Mouse (Mus musculus) neural tube, embryonic 12.5 days (tissue): ENCODE measurements around the gene Inka2. TPM values are rescaled to one million over a fixed set of nuclear protein-coding genes. Genes with fewer than 3 reads are reported as not detected.

Source experiments
- ATAC-seq: fragments of 200-750 bp; cut with Nextera tagmentation; 2 replicates; pipeline ENCODE4 v1.8.0; 2017; ENCODE audit warnings: low read depth, mild to moderate bottlenecking, moderate TSS enrichment, moderate library complexity; ENCODE audit not compliant: low FRiP score
- H3K27ac ChIP-seq: fragments of 300-500 bp; sonication (generic); 2 replicates; pipeline ENCODE4 v1.5.1; 2016
- H3K27me3 ChIP-seq: fragments of 300-500 bp; sonication (generic); replicated peaks from 2 replicates; pipeline ENCODE4 v1.6.1; 2016; ENCODE audit warnings: mild to moderate bottlenecking
- H3K36me3 ChIP-seq: fragments of 300-500 bp; sonication (generic); 2 replicates; pipeline ENCODE4 v1.6.1; 2016; ENCODE audit warnings: mild to moderate bottlenecking
- H3K4me1 ChIP-seq: fragments of 300-500 bp; sonication (generic); 2 replicates; pipeline ENCODE4 v1.6.1; 2016
- H3K4me2 ChIP-seq: fragments of 300-500 bp; sonication (generic); replicated peaks from 2 replicates; pipeline ENCODE4 v1.6.1; 2016; ENCODE audit warnings: mild to moderate bottlenecking
- H3K4me3 ChIP-seq: fragments of 300-500 bp; sonication (generic); 2 replicates; pipeline ENCODE4 v1.5.1; 2016
- H3K9ac ChIP-seq: fragments of 300-500 bp; sonication (generic); 2 replicates; pipeline ENCODE4 v1.6.1; 2016; ENCODE audit warnings: mild to moderate bottlenecking
- H3K9me3 ChIP-seq: fragments of 300-500 bp; sonication (generic); 2 replicates; pipeline ENCODE4 v1.6.1; 2016; ENCODE audit warnings: mild to moderate bottlenecking
- WGBS: fragments of 180-500 bp; shearing (Covaris S2); methylation state at CpG from one replicate; pipeline ENCODE4 v1.1.7; 2016; 5-methylcytosine and 5-hydroxymethylcytosine counted together
- polyA plus RNA-seq: library from polyadenylated mRNA; unstranded; fragments of >200 nt; fragmentation: Nextera tagmentation; extraction: Ambion mirVana; gene quantifications from 2 replicates; pipeline ENCODE4 v1.2.1, GENCODE M21; 2016

Gene Inka2
- polyA plus RNA-seq, 1 experiment from 2014 or later, result 5.6 TPM

DNA sequence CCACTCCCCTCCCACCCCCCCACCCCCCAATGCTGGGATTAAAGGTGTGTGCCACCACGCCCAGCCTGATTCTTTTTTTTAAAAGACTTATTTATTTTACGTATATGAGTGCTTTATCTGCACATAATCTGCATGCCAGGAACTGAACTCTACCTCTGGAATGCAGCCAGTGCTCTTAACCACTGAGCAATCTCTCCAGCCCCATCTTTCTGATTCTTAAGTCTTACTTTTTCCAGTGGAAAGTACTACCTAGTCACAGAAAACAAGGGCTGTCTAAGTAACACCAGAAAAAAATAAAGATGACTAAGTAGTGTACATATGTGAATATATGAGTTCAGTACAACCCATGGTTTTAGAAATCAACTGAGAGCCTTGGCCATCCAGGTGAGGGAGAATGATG, 42.1 kb downstream of the Inka2 start:
- no peak overlapping the region for H3K4me3 ChIP-seq
- H3K9me3 ChIP-seq, result no peaks in the 10 kb centered on the region
- no peak for ATAC-seq
- no peaks in the 10 kb centered on the region for H3K27me3 ChIP-seq
- H3K9ac ChIP-seq, result no peak overlapping the region
- no peak overlapping the region for H3K27ac ChIP-seq
- 93% methylated on average over 2 of the region's 2 CpGs for WGBS
- no peaks in the 10 kb centered on the region for H3K4me1 ChIP-seq
- H3K36me3 ChIP-seq, result no peaks in the 10 kb centered on the region
- H3K4me2 ChIP-seq, result no peak overlapping the region

DNA sequence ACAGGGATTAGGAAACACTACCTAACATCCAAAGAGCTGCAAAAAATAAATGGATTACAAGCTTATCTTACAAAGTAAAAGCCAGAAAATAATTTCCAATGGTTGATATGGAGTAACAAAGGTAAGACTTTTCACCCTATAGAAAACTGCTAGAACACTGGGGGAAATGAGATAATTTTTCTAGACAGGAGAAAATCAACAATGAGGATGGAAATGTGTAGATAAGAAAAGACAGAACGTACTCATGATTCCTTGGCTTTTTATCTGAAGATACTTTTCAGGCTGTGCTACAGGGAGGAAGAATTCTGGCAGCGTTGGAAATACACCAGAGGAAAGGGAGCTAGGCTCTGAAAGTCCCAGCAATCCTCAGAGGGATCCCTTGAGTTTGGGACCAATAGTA, 46.4 kb downstream of the Inka2 start:
- Histone ChIP-seq H3K27ac (no peak overlapping the region), H3K36me3 (no peaks in the 10 kb centered on the region), H3K4me3 (no peak overlapping the region), H3K27me3 (no peaks in the 10 kb centered on the region), H3K9me3 (no peaks in the 10 kb centered on the region), H3K4me1 (no peaks in the 10 kb centered on the region), H3K4me2 (no peak overlapping the region), H3K9ac (no peak overlapping the region)
- 88% methylated on average over 2 of the region's 2 CpGs for WGBS
- no peak for ATAC-seq

DNA sequence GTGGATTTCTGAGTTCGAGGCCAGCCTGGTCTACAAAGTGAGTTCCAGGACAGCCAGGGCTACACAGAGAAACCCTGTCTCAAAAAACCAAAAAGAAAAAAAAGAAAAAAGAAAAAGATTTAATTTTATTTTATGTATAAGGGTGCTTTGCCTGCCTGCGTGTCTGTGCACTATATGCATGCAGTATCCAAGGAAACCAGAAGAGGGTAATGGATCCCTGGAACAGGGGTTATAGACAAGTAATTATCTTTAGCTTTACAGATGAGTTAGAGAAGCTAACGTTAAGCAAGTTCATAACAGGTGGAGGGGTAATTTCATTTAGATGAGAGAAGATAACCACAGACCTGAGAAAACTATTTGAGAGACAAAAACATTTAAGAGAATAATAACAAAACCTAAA, 49.8 kb downstream of the Inka2 start:
- Histone ChIP-seq H3K9ac (no peak overlapping the region), H3K9me3 (no peaks in the 10 kb centered on the region), H3K36me3 (no peaks in the 10 kb centered on the region), H3K4me1 (no peaks in the 10 kb centered on the region), H3K4me2 (no peak overlapping the region), H3K27ac (no peak overlapping the region), H3K4me3 (no peak overlapping the region), H3K27me3 (no peaks in the 10 kb centered on the region)
- ATAC-seq, result no peak
- WGBS, result 77% methylated on average over 3 of the region's 3 CpGs

GRCm38 (mm10) chr3:105755123-105755522, 50.7 kb downstream of the Inka2 start:
- WGBS, result 96% methylated on average over 9 of the region's 9 CpGs
- H3K9me3 ChIP-seq, result no peaks in the 10 kb centered on the region
- H3K4me2 ChIP-seq, result no peak overlapping the region
- no peaks in the 10 kb centered on the region for H3K4me1 ChIP-seq
- ATAC-seq, result no peak
- no peak overlapping the region for H3K9ac ChIP-seq
- H3K4me3 ChIP-seq, result no peak overlapping the region
- no peaks in the 10 kb centered on the region for H3K27me3 ChIP-seq
- H3K27ac ChIP-seq, result no peak overlapping the region
- H3K36me3 ChIP-seq, result no peaks in the 10 kb centered on the region

- Histone ChIP-seq H3K27ac (no peak overlapping the region), H3K4me2 (no peak overlapping the region), H3K27me3 (no peaks in the 10 kb centered on the region), H3K9ac (no peak overlapping the region), H3K9me3 (no peaks in the 10 kb centered on the region), H3K36me3 (no peaks in the 10 kb centered on the region), H3K4me3 (no peak overlapping the region), H3K4me1 (no peaks in the 10 kb centered on the region)
- no peak for ATAC-seq
- 85% methylated on average over 2 of the region's 2 CpGs for WGBS
Measured at GRCm38 (mm10) chr3:105756505-105756904, 52.1 kb downstream of the Inka2 start.

DNA sequence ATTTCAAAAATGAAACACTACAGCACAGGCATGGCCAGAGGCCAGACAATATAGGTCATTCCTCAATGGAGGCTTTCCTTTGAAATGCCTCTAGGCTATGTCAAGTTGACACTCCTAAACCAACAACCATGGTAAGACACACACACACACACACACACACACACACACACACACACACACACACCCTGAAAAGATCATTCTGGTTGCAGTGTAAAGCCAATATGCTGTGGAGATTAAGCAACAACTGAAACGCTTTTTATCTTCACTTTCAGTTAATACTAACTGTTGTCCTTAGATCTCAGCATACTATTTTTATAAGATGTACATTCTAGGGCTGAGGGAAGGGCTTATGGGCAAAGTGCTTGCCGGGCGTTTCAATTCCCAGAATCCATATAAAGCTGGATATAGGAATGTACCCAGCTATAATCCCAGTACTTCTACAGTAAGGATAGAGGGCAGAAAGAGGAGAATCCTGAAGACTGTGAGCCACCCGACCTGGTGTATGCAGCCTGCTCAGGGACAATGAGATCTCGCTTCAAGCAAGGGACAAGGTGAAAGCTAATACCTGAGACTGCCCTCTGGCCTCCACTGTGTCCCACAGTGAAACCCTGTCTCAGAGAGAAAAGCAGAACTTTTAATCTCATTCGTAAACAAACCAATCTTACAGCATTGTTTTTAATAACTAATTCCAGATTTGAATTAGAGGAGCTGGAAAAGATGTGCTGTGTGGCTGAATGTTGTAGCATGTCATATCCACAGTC, 53.1 kb downstream of the Inka2 start:
- Histone ChIP-seq H3K27ac (no peak overlapping the region), H3K4me1 (no peaks in the 10 kb centered on the region), H3K4me3 (no peak overlapping the region), H3K36me3 (no peaks in the 10 kb centered on the region), H3K4me2 (no peak overlapping the region), H3K27me3 (no peaks in the 10 kb centered on the region), H3K9ac (no peak overlapping the region), H3K9me3 (no peaks in the 10 kb centered on the region)
- 88% methylated on average over 6 of the region's 6 CpGs for whole genome bisulfite sequencing
- no peak for ATAC-seq

DNA sequence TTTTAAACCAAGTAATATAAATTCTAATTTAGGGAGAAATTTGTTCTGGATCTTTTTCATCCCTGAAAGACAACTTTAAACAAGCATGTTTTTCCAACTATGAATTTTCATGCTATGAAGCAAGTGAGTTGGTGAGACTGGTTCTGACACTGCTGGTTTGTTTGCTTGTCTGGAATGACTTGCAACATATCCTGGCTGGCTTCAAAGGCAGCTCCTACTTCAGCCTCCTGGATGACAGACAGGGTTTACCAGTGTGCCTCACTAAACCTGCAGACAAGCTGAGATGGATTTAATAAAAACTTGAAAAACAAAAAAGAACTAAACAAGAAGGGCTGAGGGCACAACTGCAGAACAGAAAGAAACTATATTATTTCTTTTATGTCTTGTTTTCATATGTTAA, 53.7 kb downstream of the Inka2 start:
- H3K27ac ChIP-seq, result no peak overlapping the region
- H3K36me3 ChIP-seq, result no peaks in the 10 kb centered on the region
- no peaks in the 10 kb centered on the region for H3K9me3 ChIP-seq
- H3K4me3 ChIP-seq, result no peak overlapping the region
- no peaks in the 10 kb centered on the region for H3K4me1 ChIP-seq
- H3K27me3 ChIP-seq, result no peaks in the 10 kb centered on the region
- H3K9ac ChIP-seq, result no peak overlapping the region
- H3K4me2 ChIP-seq, result no peak overlapping the region
- ATAC-seq, result no peak

DNA sequence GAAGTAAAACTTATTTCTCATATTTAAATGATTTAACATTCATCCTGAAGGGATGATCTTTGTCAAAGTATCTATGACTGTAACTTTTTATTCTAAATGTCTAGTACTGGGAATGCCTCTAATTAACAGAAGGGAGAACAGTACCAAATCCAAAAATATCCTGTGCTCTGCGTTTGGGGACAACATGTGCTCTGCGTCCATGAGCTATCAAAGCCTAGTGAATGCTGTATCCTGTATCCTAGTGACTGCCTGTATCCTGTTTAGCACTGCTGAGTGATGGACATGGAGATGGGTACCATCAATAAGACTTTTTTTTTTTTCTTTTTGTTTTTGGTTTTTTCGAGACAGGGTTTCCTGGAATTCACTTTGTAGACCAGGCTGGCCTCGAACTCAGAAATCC, 54.3 kb downstream of the Inka2 start:
- no peak for ATAC-seq
- Histone ChIP-seq H3K27me3 (no peaks in the 10 kb centered on the region), H3K4me3 (no peak overlapping the region), H3K4me1 (no peaks in the 10 kb centered on the region), H3K36me3 (no peaks in the 10 kb centered on the region), H3K9me3 (no peaks in the 10 kb centered on the region), H3K27ac (no peak overlapping the region), H3K4me2 (no peak overlapping the region), H3K9ac (no peak overlapping the region)
- WGBS, result 94% methylated on average over 4 of the region's 4 CpGs

- H3K4me2 ChIP-seq, result no peak overlapping the region
- no peak for ATAC-seq
- WGBS, result 95% methylated on average over 3 of the region's 3 CpGs
Measured at GRCm38 (mm10) chr3:105760063-105760462, 55.7 kb downstream of the Inka2 start.

DNA sequence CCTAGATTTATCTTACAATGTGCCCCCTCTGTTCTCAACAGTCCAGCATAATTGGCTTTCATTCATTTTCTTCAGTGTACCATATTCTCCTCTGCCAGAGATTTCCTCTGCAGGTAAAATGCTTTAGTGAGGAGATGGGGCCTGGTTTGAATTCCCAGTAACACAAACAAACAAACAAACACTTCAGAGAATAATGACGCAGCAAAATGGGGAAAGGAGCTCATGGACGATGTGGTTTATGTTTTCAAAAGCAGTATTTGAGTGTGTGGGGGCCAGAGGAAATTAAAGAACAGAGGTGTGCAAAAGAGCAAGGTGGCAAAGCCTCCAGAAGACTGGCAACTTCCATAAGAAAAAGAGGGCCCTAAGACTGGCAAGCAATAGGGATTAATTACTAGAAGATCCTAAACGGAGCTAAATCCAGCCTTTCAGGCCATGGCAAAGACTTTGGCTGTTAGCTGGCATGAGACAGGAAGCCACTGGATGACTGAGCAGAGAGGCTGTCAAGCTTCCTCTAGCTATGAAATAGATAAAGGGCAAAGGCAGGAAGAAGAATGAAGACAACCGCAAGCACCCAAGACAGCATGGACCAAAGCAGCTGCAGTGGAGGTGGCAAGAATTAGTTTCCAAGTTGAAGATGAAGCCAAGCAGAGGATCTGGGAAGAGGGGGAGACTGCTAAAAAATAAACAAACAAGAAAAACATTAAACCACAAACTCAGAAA, 58.9 kb downstream of the Inka2 start:
- no peaks in the 10 kb centered on the region for H3K36me3 ChIP-seq
- no peak for ATAC-seq
- no peak overlapping the region for H3K4me3 ChIP-seq
- no peaks in the 10 kb centered on the region for H3K4me1 ChIP-seq
- H3K9me3 ChIP-seq, result no peaks in the 10 kb centered on the region
- H3K27me3 ChIP-seq, result no peaks in the 10 kb centered on the region
- no peak overlapping the region for H3K27ac ChIP-seq
- 83% methylated on average over 4 of the region's 4 CpGs for WGBS
- no peak overlapping the region for H3K9ac ChIP-seq
- H3K4me2 ChIP-seq, result no peak overlapping the region

More at GRCm38 (mm10) chr3:105760063-105760462, 55.7 kb downstream of the Inka2 start:
- Histone ChIP-seq H3K36me3 (no peaks in the 10 kb centered on the region), H3K27me3 (no peaks in the 10 kb centered on the region), H3K9me3 (no peaks in the 10 kb centered on the region), H3K4me1 (no peaks in the 10 kb centered on the region), H3K4me3 (no peak overlapping the region), H3K27ac (no peak overlapping the region), H3K9ac (no peak overlapping the region)

- WGBS, result 90% methylated on average over 6 of the region's 6 CpGs
- no peaks in the 10 kb centered on the region for H3K36me3 ChIP-seq
- H3K9me3 ChIP-seq, result no peaks in the 10 kb centered on the region
- H3K4me1 ChIP-seq, result no peaks in the 10 kb centered on the region
- H3K27me3 ChIP-seq, result no peaks in the 10 kb centered on the region
- no peak overlapping the region for H3K9ac ChIP-seq
- H3K27ac ChIP-seq, result no peak overlapping the region
- H3K4me2 ChIP-seq, result no peak overlapping the region
- ATAC-seq, result no peak
- H3K4me3 ChIP-seq, result no peak overlapping the region
Measured at GRCm38 (mm10) chr3:105768529-105768928, 64.1 kb downstream of the Inka2 start.

GRCm38 (mm10) chr3:105769380-105769779, 65.0 kb downstream of the Inka2 start:
- Histone ChIP-seq H3K36me3 (no peaks in the 10 kb centered on the region), H3K9me3 (no peaks in the 10 kb centered on the region), H3K4me2 (no peak overlapping the region), H3K27me3 (no peaks in the 10 kb centered on the region), H3K4me1 (no peaks in the 10 kb centered on the region), H3K4me3 (no peak overlapping the region), H3K9ac (no peak overlapping the region), H3K27ac (no peak overlapping the region)
- ATAC-seq, result no peak
- 86% methylated on average over 2 of the region's 2 CpGs for WGBS
